Mouse (Mus musculus): Measurements from ENCODE around the gene Supv3l1. TPM values are rescaled to one million over a fixed set of nuclear protein-coding genes. Genes with fewer than 3 reads are reported as not detected.
"Not testable (repeated sequence)": the region's sequence is repeated elsewhere in the genome, so short reads cannot be mapped to it uniquely, and the experiment has no call there.

Supv3l1 gene
- polyA plus RNA-seq (2016; fragmentation: Nextera tagmentation; extraction: Ambion mirVana) = 25.0 and 27.0 TPM in 2 replicates

- Histone ChIP-seq H3K27me3 (replicated peaks) (no peaks in the 10 kb centered on the region), H3K4me2 (replicated peaks) (peak within 1 kb of the TSS; percentile 73), H3K4me1 (peaks cover 13% of the 10 kb centered on the region; the same call in 1 of the 2 replicates), H3K9me3 (no peaks in the 10 kb centered on the region), H3K9ac (peak within 1 kb of the TSS; percentile 92), H3K27ac (peak within 1 kb of the TSS; percentile 62; the same call in 1 of the 2 replicates), H3K4me3 (peak within 1 kb of the TSS; percentile 96), H3K36me3 (peaks cover 27% of the 10 kb centered on the region)
- ATAC-seq (ENCODE audit: low FRiP score, low read depth) = peak; percentile 88
- under 1% methylated on average over 73 of the region's 73 CpGs for WGBS
Observed at GRCm38 (mm10) chr10:62449364-62450279, at the start of gene Supv3l1, which contains the start of gene 4930507D05Rik. Supv3l1 (minus strand) TSS chr10:62449738. 4930507D05Rik (plus strand) TSS chr10:62449489.

- not testable (repeated sequence) for H3K4me1 ChIP-seq; H3K36me3 ChIP-seq; H3K9ac ChIP-seq; H3K27me3 ChIP-seq (replicated peaks); H3K4me3 ChIP-seq; H3K27ac ChIP-seq; H3K9me3 ChIP-seq; H3K4me2 ChIP-seq (replicated peaks); ATAC-seq (ENCODE audit: low FRiP score, low read depth)
- 84% methylated on average over 3 of the region's 3 CpGs for WGBS
Observed at GRCm38 (mm10) chr10:62491681-62492080, 42.1 kb upstream of the Supv3l1 start.

- H3K9ac ChIP-seq = no peak overlapping the region
- no peak overlapping the region for H3K4me3 ChIP-seq
- no peaks in the 10 kb centered on the region for H3K9me3 ChIP-seq
- H3K4me1 ChIP-seq = peaks cover 3% of the 10 kb centered on the region; the same call in 1 of the 2 replicates
- H3K27me3 ChIP-seq (replicated peaks) = no peaks in the 10 kb centered on the region
- H3K36me3 ChIP-seq = no peaks in the 10 kb centered on the region
- no peak for ATAC-seq (ENCODE audit: low FRiP score, low read depth)
- H3K27ac ChIP-seq = no peak overlapping the region
- WGBS = 44% methylated on average over 1 of the region's 1 CpGs
- H3K4me2 ChIP-seq (replicated peaks) = no peak overlapping the region
Observed at GRCm38 (mm10) chr10:62488266-62488665, 38.7 kb upstream of the Supv3l1 start.

GRCm38 (mm10) chr10:62486618-62487415 is 37.3 kb upstream of the Supv3l1 start, which contains the start of gene Vps26a:
Vps26a (minus strand) TSS chr10:62486805.
- Histone ChIP-seq H3K36me3 (no peaks in the 10 kb centered on the region), H3K9ac (peak within 1 kb of the TSS; percentile 81), H3K27me3 (replicated peaks) (no peaks in the 10 kb centered on the region), H3K4me2 (replicated peaks) (peak within 1 kb of the TSS; percentile 67), H3K4me3 (peak within 1 kb of the TSS; percentile 68), H3K4me1 (peaks cover 3% of the 10 kb centered on the region; the same call in 1 of the 2 replicates), H3K9me3 (no peaks in the 10 kb centered on the region), H3K27ac (peak within 1 kb of the TSS; percentile 22)
- under 1% methylated on average over 59 of the region's 59 CpGs for WGBS
- ATAC-seq (ENCODE audit: low FRiP score, low read depth) = peak; percentile 92

- Histone ChIP-seq H3K36me3 (no peaks in the 10 kb centered on the region), H3K4me1 (peaks cover 3% of the 10 kb centered on the region; the same call in 1 of the 2 replicates), H3K4me2 (replicated peaks) (peak overlapping the region; percentile 67), H3K9me3 (no peaks in the 10 kb centered on the region), H3K9ac (peak overlapping the region; percentile 81), H3K4me3 (peak overlapping the region; percentile 68), H3K27me3 (replicated peaks) (no peaks in the 10 kb centered on the region), H3K27ac (peak overlapping the region; percentile 22)
- ATAC-seq (ENCODE audit: low FRiP score, low read depth) = peak; percentile 82
- WGBS = under 1% methylated on average over 48 of the region's 48 CpGs
Observed at GRCm38 (mm10) chr10:62485878-62486582, 36.5 kb upstream of the Supv3l1 start.

- Histone ChIP-seq H3K9me3 (no peaks in the 10 kb centered on the region), H3K27ac (no peak overlapping the region)
- WGBS = 64% methylated on average over 7 of the region's 7 CpGs
Observed at GRCm38 (mm10) chr10:62481108-62481852, 31.7 kb upstream of the Supv3l1 start.

GRCm38 (mm10) chr10:62476980-62477379 is 27.4 kb upstream of the Supv3l1 start:
- no peak overlapping the region for H3K4me2 ChIP-seq (replicated peaks)
- H3K9me3 ChIP-seq = no peaks in the 10 kb centered on the region
- 75% methylated on average over 2 of the region's 2 CpGs for WGBS
- no peaks in the 10 kb centered on the region; the same call in 1 of the 2 replicates for H3K4me1 ChIP-seq
- no peak overlapping the region for H3K4me3 ChIP-seq
- H3K27me3 ChIP-seq (replicated peaks) = no peaks in the 10 kb centered on the region
- H3K9ac ChIP-seq = no peak overlapping the region
- peaks cover 3% of the 10 kb centered on the region; the same call in 1 of the 2 replicates for H3K36me3 ChIP-seq
- H3K27ac ChIP-seq = no peak overlapping the region
- ATAC-seq (ENCODE audit: low FRiP score, low read depth) = no peak

More at GRCm38 (mm10) chr10:62481108-62481852, 31.7 kb upstream of the Supv3l1 start:
- H3K9ac ChIP-seq = no peak overlapping the region
- H3K36me3 ChIP-seq = peaks cover 3% of the 10 kb centered on the region; the same call in 1 of the 2 replicates
- H3K27me3 ChIP-seq (replicated peaks) = no peaks in the 10 kb centered on the region
- H3K4me2 ChIP-seq (replicated peaks) = no peak overlapping the region
- H3K4me1 ChIP-seq = peaks cover 3% of the 10 kb centered on the region; the same call in 1 of the 2 replicates
- ATAC-seq (ENCODE audit: low FRiP score, low read depth) = no peak
- H3K4me3 ChIP-seq = no peak overlapping the region

GRCm38 (mm10) chr10:62474944-62475343 is 25.4 kb upstream of the Supv3l1 start:
- peaks cover 3% of the 10 kb centered on the region; the same call in 1 of the 2 replicates for H3K36me3 ChIP-seq
- no peak overlapping the region for H3K4me2 ChIP-seq (replicated peaks)
- no peak overlapping the region for H3K9ac ChIP-seq
- 91% methylated on average over 10 of the region's 10 CpGs for WGBS
- no peaks in the 10 kb centered on the region for H3K27me3 ChIP-seq (replicated peaks)
- H3K27ac ChIP-seq = no peak overlapping the region
- no peak overlapping the region for H3K4me3 ChIP-seq
- no peak for ATAC-seq (ENCODE audit: low FRiP score, low read depth)
- H3K4me1 ChIP-seq = no peaks in the 10 kb centered on the region
- no peaks in the 10 kb centered on the region for H3K9me3 ChIP-seq

- Histone ChIP-seq H3K4me3 (no peak overlapping the region), H3K27ac (no peak overlapping the region), H3K4me1 (no peaks in the 10 kb centered on the region), H3K27me3 (replicated peaks) (no peaks in the 10 kb centered on the region), H3K36me3 (peaks cover 10% of the 10 kb centered on the region; the same call in 1 of the 2 replicates), H3K4me2 (replicated peaks) (no peak overlapping the region), H3K9me3 (no peaks in the 10 kb centered on the region), H3K9ac (no peak overlapping the region)
- no peak for ATAC-seq (ENCODE audit: low FRiP score, low read depth)
- WGBS = 61% methylated on average over 5 of the region's 5 CpGs
Observed at GRCm38 (mm10) chr10:62471105-62471504, 21.6 kb upstream of the Supv3l1 start.

GRCm38 (mm10) chr10:62469736-62470135 is 20.2 kb upstream of the Supv3l1 start:
- H3K27me3 ChIP-seq (replicated peaks) = no peaks in the 10 kb centered on the region
- no peaks in the 10 kb centered on the region for H3K9me3 ChIP-seq
- no peak overlapping the region for H3K27ac ChIP-seq
- H3K4me2 ChIP-seq (replicated peaks) = no peak overlapping the region
- peaks cover 13% of the 10 kb centered on the region; the same call in 1 of the 2 replicates for H3K36me3 ChIP-seq
- 95% methylated on average over 4 of the region's 4 CpGs for WGBS
- no peak overlapping the region for H3K4me3 ChIP-seq
- H3K9ac ChIP-seq = no peak overlapping the region
- no peaks in the 10 kb centered on the region for H3K4me1 ChIP-seq
- ATAC-seq (ENCODE audit: low FRiP score, low read depth) = no peak

GRCm38 (mm10) chr10:62461321-62461720 is 11.8 kb upstream of the Supv3l1 start:
- H3K9ac ChIP-seq = no peak overlapping the region
- no peak overlapping the region for H3K4me3 ChIP-seq
- H3K9me3 ChIP-seq = no peaks in the 10 kb centered on the region
- H3K27me3 ChIP-seq (replicated peaks) = no peaks in the 10 kb centered on the region
- H3K36me3 ChIP-seq = peaks cover 36% of the 10 kb centered on the region
- no peak for ATAC-seq (ENCODE audit: low FRiP score, low read depth)
- H3K4me2 ChIP-seq (replicated peaks) = no peak overlapping the region
- no peak overlapping the region for H3K27ac ChIP-seq
- H3K4me1 ChIP-seq = no peaks in the 10 kb centered on the region
